Mouse (Mus musculus): Measurements from ENCODE around the gene Cfap61. TPM values are rescaled to one million over a fixed set of nuclear protein-coding genes. Genes with fewer than 3 reads are reported as not detected.

Cfap61 gene
- polyA plus RNA-seq, 2 experiments from 2014 or later = not detected

DNA sequence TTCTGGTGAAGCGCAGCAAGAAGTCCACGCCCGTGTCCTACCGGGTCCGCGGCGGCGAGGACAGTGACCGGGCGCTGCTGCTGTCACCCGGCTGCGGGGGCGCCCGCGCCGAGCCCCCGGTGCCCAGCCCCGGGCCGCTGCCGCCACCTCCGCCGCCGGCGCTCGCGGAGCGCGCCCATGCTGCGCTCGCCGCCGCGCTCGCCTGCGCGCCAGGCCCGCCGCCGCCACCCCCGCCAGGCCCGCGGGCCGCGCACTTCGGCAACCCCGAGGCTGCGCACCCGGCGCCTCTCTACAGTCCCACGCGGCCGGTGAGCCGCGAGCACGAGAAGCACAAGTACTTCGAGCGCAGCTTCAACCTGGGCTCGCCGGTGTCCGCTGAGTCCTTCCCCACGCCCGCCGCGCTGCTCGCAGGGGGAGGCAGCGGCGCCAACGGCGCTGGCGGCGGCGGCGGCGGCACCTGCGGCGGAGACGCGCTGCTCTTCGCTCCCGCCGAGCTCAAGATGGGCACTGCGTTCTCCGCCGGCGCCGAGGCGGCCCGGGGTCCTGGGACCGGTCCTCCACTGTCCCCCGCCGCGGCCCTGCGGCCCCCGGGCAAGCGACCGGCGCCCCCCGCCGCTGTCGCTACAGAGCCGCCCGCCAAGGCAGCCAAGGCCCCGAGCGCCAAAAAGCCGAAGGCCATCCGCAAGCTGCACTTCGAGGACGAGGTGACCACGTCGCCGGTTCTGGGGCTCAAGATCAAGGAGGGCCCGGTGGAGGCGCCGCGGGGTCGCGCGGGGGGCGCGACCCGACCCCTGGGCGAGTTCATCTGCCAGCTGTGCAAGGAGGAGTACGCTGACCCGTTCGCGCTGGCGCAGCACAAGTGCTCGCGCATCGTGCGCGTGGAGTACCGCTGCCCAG lies 287.9 kb downstream of the Cfap61 start:
- no peak for ATAC-seq

DNA sequence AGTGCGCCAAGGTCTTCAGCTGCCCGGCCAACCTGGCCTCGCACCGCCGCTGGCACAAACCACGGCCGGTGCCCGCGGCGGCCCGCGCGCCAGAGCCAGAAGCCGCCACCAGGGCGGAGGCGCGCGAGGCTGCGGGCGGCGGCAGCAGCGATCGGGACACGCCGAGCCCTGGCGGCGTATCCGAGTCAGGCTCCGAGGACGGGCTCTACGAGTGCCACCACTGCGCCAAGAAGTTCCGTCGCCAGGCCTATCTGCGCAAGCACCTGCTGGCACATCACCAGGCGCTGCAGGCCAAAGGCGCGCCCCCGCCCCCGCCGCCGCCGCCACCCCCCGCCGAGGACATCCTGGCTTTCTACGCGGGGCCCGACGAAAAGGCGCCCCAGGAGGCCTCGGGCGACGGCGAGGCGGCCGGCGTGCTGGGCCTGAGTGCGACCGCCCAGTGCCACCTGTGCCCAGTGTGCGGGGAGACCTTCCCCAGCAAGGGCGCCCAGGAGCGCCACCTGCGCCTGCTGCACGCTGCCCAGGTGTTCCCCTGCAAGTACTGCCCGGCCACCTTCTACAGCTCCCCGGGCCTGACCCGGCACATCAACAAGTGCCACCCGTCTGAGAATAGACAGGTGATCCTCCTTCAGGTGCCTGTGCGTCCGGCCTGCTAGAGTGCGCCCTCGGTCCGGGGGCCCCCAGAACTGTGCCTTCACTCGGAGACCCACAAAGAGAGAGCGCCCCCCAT lies 288.8 kb downstream of the Cfap61 start:
- no peak for ATAC-seq

- ATAC-seq = no peak
These were observed 289.6 kb downstream of the Cfap61 start for GRCm38 (mm10) chr2:146224141-146224540.

- ATAC-seq = no peak
These were observed 291.2 kb downstream of the Cfap61 start for GRCm38 (mm10) chr2:146225818-146226217.

GRCm38 (mm10) chr2:146226484-146226883 lies 291.9 kb downstream of the Cfap61 start:
- ATAC-seq = no peak

DNA sequence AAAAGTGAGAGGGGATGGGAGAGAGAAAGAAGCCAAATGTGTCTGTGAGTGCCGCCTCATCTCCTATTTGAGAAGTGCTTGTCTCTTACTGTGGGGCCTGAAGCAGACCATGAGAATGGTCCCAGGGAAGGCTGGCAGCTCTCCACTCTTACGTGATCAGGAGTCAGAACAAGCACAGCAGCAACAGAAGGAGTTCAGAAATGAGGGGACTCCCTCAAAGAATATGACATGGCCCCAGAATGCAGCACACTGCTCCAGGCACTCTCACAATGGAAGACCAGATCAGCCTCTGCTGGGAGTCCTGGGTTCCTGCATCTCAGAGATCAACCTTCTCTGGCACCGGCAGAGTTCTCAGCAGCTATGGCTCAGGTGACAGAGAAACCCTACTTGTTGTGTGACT lies 293.1 kb downstream of the Cfap61 start:
- no peak for ATAC-seq

- ATAC-seq = no peak
These were observed 293.9 kb downstream of the Cfap61 start for GRCm38 (mm10) chr2:146228435-146228834.

DNA sequence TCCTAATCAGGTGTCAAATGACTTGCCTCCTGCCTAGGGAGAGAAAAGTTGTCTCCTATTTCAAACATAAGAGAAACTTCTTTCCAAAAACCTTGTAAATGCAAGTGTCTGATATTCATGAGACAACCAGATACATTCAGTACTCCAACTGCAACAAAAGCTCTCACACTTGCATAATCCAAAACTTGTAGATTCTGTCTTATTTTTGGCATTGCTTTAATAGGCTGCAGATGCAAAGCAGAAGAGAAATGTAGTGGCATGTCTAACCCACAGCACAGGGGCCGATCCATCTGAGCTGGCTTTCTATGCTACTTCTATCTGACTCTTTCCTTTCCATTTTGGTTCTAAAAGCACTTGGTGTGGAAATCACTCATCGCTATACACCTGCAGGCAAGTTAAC lies 296.9 kb downstream of the Cfap61 start:
- ATAC-seq = no peak

DNA sequence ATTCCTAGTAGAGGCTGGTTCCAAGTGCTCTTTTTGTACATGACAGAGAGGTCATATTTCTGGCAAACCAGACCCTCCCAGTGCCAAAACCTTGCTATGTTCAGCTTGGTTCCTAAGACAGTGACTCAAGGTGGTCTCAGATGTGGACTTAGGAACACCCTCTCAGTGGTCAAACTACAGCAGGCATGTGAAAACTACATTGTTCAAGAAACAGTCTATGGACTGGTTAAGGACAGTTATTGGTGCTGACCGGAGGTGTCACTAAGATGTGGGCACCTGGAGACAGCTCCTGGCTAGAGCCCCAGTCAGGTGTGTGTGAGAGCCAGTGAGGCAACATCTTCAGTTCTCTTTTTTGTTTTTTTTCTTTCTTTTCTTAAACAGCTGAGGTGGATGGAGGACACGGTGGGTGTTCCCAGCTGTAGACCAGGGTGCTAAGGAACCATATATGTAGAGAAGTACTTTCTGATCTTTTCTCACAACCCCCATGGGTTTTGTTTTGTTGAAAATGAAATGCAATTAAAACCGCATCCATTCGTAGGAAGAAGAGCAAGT lies 304.7 kb downstream of the Cfap61 start:
- no peak for ATAC-seq

DNA sequence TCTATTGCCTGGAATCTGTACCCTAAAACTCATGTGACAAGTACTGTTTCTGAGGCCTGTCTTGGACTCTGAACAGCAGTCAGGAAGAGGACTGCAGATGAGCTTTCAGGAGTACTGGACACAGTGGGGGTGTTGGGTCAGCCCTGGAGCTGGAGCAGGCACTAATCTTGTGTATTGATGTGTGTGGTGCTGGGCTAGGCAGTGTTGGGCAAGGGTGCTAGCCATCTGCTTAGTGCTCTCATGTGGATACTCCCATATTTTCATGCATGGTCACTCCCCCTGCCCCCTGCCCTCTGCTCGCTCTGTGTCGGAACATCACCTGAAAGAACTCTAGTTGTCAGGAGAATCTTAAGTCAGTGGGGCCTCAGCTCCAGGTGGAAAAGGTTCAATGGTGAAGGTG lies 309.5 kb downstream of the Cfap61 start:
- no peak for ATAC-seq

GRCm38 (mm10) chr2:146245401-146245800 lies 310.8 kb downstream of the Cfap61 start:
- ATAC-seq = no peak

GRCm38 (mm10) chr2:146246409-146247075 lies 312.0 kb downstream of the Cfap61 start:
- no peak for ATAC-seq

DNA sequence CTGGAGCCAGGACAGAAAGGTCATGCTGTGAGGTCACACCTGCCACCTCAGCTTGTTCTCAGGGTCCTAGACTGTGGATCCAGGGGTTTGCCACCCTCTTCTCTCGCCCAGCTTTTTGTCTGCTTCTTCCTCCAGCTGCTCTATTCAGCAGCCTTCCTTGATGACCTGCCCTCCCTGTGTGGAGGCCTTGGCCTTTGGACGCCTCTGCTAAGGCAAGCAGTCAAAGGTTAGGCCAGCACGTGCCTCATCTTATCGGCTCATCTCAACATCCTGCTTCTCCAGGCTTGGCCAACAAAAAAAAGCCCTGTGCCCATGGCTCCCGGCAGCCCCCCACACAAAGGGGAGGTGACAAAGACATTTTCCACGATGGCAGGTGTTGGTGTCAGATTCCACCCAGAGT lies 313.0 kb downstream of the Cfap61 start:
- ATAC-seq = no peak

DNA sequence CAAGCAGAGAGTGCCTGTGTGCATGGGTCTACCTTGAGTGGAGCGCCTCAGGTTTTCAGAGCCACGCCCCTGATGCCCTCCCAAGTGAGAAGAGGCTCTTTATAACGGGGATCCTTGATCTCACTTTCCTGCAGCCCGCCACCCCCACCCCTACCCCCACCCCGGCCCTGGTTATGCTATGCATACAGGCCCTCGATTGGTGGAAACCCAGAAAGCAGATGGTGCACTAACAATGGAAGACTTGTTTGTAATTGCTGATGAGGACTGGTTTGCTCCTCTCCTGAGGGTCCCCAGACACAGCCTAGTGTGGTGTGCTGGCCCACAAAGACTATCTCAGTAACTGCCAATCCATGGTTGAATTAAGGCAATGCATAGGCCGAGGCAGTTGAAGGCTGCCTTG lies 314.4 kb downstream of the Cfap61 start:
- ATAC-seq = no peak

DNA sequence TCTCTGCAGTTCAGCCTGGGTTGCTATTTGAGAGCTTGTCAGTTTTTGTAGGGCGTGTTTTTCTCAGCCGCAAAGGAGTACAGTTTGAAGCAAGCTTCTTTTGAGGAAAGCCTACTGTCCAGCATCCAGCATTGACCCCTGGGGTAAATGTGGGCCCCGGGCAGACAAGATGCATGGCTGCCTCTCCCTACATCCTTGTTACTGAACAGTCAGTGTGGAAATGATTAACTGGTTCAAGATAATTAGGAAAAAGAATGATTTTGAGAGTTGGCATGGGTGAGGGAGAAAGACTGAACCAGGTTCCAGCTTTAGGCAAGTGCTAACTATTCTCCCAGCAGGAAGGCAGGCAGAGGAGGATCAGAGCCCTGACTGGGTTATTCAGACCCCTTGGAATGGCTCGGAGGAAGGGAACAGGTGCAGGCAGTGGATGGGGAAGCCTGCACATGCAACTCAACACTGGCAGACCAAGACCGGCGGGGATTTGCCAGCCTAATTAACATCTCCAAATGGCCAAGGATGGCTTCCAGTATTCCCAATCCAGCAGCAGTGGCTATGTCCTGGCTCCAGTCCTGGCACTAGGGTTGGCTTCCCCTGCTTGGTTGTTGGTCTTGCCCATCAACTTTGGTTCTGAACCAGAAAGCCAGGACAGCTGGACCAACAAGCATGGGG lies 315.8 kb downstream of the Cfap61 start:
- no peak for ATAC-seq

DNA sequence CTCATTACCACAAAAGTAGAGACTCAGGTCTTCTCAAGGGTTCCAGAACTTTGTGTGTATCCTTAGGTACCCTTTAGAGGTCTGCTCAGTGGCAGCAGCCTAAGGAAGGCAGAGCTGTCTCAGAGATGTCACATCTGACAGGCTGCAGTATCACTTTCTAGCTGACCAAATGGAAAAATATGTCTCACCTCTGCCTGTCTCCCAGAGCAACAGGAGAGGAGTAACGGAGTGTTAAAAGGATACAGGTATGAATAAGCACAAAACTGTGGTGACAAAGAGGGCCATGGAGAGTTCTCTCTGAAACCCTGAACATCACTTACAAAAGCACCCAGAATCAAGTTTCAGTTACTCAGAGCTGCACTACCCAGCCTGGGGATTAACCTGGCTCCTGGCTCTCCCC lies 319.8 kb downstream of the Cfap61 start:
- no peak for ATAC-seq

DNA sequence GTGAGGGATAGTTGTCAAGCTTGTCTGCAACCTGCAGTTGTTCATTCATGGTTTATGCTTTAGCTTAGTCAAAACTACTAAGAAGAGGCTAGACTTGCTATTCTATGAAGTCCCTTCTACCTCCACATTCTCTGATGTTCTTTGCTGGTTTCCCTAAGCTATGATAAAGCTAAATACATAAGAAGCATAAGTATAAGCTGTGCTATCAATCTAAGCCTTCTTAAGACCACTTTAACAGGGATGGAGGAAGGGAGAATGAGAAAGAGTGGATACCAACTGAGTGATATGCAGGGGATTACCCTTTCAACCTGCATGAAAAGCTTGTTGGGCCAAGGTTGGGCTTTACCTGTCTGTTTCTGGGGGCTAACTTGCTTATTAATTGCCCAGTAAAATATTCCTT lies 321.1 kb downstream of the Cfap61 start:
- ATAC-seq = no peak

DNA sequence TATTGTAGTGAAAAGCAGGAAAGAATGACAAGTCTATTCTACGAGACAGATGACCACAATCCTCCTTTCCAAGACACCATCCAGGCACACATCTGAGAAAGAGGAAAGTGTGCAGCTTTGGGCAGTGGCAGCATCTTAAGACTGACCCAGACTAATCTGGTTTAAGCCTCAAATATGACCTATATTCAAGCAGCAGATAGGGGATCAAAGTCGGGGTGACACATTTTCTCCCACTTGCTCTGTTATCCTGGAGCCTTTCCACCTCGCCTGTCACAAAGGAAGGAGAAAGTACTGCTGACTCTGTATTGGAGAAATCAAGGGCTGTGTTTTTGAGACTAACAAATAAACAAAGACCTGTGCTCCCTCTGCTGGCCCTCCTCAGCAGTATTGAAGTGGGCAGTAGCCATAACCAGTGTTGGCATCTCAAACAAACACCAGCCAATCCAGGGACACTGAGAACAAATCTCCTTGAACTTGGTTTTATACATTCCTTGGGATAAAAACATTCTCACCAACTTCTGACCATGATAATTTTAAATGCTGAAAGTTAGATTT lies 321.8 kb downstream of the Cfap61 start:
- ATAC-seq = no peak

GRCm38 (mm10) chr2:146257037-146257436 lies 322.5 kb downstream of the Cfap61 start:
- no peak for ATAC-seq

DNA sequence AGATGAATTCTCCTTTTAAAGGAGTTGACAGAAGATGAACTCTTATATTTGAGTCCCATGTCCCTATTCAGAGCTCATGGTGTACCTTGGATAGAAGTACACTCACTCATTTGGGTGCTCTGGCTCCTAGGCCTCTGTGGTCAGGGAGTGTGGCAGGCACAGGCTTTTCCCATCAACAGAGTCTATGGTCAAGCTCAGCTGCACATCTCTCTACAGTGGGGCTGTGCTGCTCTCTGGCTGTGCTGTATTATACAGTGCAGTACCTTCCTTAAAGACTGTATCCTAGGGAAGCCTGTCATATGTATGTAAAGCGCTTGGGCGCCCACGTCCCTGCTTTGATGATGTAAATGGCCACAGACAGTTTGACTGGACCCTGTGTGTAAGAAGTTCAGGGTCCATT lies 323.0 kb downstream of the Cfap61 start:
- ATAC-seq = no peak

DNA sequence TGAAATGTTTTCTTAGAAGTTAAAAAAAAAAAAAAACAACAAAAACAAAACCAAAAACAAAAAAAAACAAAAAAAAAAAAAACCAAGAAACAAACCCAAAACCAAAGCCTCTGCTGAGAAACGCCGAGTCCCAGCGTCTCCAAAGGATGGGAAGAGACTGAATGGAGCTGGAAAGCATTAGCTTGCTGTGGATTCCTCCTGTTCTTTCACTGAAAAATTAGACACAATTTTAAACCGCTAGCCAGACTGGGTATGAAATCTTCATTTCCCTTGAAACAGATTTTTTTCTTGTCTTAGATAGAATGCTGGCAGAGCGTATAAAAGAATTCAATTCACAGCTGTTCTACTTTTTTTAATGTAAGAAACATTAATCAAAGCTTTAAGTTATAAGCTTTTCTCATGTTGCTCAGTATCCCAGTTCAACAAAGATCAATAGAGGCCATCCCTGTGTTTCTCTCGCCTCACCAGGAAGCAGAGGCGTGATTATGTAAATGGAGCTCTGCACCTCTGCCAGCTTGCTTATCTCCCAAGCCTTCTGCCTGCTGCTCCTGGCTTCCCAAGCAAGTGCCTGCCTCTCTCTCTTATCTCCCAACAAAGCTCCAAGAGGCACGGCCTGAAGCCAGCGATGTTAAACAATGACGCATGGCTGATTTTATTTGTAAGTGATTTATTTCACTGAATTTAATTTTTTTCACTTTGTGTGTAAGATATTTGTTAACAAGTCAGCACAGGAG lies 324.3 kb downstream of the Cfap61 start:
- ATAC-seq = no peak

All from activated CD4-positive, CD25-positive, alpha-beta regulatory T cell, adult 4 months (primary cell).